Mouse (Mus musculus) heart, adult 2 months (tissue): ENCODE measurements around the gene Morc3.

Experiments used
- CTCF ChIP-seq: fragments of 200-600 bp; IDR thresholded peaks from 2 replicates; pipeline ENCODE4 v1.8.1; 2022; ENCODE audit warnings: antibody characterized with exemption, mild to moderate bottlenecking, moderate library complexity
- POLR2A ChIP-seq: fragments of 200-500 bp; IDR thresholded peaks from 2 replicates; pipeline ENCODE4 v1.6.1; 2011; ENCODE audit warnings: mild to moderate bottlenecking, low read depth, low read length, control low read depth; ENCODE audit not compliant: insufficient read depth

- TF ChIP-seq POLR2A = no peak
- TF ChIP-seq CTCF = no peak
Measured at GRCm38 (mm10) chr16:93788881-93789280, 43.0 kb upstream of the Morc3 start.
